Mouse (Mus musculus) megakaryocyte, embryonic 14.5 days (primary cell): ENCODE results near the gene Il17re.

ENCODE experiments used
- FLI1 ChIP-seq: IDR thresholded peaks from 2 replicates; pipeline ENCODE4 v1.6.1; 2012; ENCODE audit warnings: low read length, inconsistent platforms, mixed read lengths
- GATA1 ChIP-seq: IDR thresholded peaks from 3 replicates; pipeline ENCODE4 v1.6.1; 2012; ENCODE audit warnings: mixed read lengths, low read length, inconsistent platforms, borderline replicate concordance

DNA sequence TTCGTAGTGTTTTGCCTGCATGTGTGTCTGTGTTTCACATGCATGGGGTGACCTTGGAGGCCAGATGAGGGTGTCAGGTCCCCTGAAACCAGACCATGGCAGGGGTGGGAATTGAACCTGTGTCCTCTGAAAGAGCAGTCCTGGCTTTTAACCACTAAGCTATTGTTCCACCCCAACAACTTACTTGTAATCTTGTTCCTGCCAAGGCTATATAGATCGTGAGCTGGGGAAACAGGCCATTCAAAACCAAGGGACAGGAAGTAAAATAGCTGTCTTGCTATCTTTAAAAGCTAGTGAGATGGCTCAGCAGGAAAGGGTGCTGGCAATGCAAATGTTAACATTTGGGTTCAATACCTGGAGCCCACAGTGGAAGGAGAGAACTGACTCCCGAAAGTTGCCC lies 28.3 kb upstream of the Il17re start:
- TF ChIP-seq FLI1 (no peak), GATA1 (no peak)
